Mouse (Mus musculus): ENCODE results near the gene Slit3.
A peak's percentile ranks its signal among the peaks of the same experiment; 100 is the strongest.

Slit3 gene

DNA sequence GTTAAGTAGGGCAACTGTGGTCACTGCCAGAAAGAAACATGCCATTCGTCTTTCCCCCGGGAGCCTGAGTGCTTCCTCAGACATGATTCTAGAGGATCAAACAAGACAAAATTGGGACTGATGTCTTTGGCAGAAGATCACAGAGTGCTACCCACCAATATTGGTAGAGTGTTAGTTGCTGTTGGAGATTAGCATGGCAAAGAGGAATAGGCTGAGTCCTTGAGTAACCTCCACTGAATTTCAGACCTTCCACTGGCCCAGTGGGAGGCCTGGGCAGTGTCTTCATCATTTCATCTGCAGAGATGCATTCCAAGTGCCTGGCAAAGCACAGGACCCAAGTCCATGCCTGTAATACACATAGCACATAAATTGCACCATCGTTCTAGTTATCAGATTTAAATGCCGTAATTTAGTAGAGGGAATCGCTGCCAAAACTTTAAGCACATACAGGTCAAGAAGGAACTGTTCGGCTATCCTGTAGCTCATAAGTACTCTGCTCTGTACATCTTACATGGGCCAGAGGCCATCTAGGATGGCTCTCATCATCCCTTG is 77.6 kb downstream of the Slit3 start:
- no peak for DNase-seq (ENCODE audit: low read depth, low spot score)

- no peak for DNase-seq (ENCODE audit: low read depth, low spot score)
Measured at GRCm38 (mm10) chr11:35202332-35202731, 81.3 kb downstream of the Slit3 start.

DNA sequence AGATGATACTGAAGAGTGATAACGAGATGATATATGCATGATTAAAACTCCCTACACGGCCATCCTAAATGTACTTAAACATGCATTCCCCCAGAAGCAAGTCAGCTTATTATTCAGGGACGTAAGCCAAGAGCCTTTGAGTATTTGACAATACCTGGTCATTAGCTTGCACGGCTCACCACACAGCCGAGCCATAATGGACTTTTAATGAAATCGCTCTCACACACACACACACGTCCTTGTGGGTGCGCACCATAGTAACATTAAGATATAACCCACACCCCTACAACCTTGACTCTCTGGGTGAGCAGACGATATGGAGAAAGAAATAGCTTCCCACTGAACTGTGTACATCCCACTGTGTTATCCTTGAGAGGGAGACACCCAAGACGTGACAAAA is 82.6 kb downstream of the Slit3 start:
- no peak for DNase-seq (ENCODE audit: low read depth, low spot score)

- DNase-seq (ENCODE audit: low read depth, low spot score), result peak; percentile 41
Measured at GRCm38 (mm10) chr11:35204084-35204483, 83.1 kb downstream of the Slit3 start.

DNA sequence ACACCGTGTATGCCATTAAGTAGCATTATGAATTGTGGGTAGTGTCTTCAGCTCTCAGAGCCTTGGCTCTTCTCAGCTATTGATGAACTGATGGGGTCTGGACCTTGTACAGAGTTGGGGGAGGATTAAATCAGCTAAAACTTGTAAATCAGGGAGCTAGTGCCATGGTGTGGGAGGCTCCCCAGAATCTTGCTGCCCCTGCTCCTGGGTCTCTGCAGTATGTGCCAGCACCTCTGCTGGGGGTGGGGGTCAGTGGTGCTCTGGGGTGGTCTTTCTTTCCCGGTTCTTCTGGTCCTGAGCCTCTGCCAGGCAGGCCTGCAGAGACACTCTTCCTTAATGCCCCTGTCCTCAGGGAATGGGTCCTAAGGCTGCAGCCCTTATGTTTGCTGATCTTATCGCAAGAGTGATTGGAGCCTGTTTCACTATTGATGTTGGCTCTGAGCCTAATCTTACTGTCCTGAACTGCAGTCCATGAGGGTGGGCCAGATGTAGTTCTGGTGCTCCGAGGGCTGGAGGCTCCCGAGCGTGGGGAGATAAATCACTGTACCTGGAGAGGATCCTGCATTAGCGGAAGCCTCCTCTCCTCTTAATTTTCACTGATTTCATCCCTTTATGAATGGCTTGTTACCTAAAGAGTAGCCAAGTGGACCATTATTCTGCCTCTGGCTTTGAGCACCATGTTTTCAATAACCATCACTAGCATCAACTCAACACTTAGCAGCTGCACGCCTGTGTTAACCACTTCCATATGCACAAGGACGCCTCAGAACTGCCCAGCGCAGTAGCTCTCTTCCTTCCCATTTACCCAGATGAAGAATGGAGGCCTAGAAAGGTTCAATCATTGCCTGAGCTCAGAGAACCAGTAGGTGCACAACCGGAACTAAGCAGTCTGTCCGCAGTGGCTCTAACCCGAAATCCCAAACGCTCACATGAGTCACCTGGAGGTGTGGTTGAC is 90.0 kb downstream of the Slit3 start:
- peak; percentile 39 for DNase-seq (ENCODE audit: low read depth, low spot score)

- no peak for DNase-seq (ENCODE audit: low read depth, low spot score)
Measured at GRCm38 (mm10) chr11:35224025-35224424, 103.0 kb downstream of the Slit3 start.

GRCm38 (mm10) chr11:35231361-35232090 is 110.5 kb downstream of the Slit3 start:
- no peak for DNase-seq (ENCODE audit: low read depth, low spot score)

- no peak for DNase-seq (ENCODE audit: low read depth, low spot score)
Measured at GRCm38 (mm10) chr11:35232321-35232720, 111.3 kb downstream of the Slit3 start.

DNA sequence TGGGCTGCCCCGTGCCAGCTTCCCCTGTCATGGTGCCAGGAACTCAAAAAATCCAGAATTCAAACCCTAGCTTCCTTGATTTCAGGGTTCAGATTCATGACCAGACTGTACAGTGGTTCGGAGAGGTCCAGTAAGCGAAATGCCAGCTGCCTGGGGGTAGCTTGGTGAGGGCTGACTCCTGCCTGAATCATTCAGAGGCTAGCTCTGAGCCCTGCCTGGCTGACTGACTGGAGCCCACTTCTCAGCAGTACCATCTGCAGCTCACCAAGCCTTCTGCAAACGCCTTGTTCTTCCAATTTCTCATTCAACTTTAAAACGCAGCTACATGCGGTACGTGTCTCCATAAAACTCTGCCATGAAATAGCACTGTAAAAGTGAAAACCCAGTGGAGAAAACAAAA is 120.4 kb downstream of the Slit3 start:
- no peak for DNase-seq (ENCODE audit: low read depth, low spot score)

DNA sequence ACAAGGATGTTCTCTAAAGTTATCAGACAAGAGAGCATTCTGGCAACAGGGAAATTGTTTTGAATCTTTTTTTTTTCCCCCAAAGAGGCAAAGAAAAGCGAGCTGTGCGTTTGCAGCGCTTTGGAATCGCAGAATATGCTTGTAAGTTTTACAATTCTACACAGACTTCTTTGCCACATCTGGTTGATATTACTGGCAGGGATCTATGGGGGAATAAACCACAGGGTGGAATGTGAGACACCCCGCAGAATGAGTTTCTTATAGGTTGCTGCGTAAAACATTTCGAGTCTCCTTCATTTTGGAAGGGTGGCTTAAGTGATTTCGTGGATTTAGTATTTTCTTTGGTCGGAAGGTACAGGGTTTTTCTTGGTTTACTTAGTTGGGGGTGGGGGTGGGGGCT is 122.6 kb downstream of the Slit3 start:
- peak; percentile 42 for DNase-seq (ENCODE audit: low read depth, low spot score)

- no peak for DNase-seq (ENCODE audit: low read depth, low spot score)
Measured at GRCm38 (mm10) chr11:35244526-35244925, 123.5 kb downstream of the Slit3 start.

DNA sequence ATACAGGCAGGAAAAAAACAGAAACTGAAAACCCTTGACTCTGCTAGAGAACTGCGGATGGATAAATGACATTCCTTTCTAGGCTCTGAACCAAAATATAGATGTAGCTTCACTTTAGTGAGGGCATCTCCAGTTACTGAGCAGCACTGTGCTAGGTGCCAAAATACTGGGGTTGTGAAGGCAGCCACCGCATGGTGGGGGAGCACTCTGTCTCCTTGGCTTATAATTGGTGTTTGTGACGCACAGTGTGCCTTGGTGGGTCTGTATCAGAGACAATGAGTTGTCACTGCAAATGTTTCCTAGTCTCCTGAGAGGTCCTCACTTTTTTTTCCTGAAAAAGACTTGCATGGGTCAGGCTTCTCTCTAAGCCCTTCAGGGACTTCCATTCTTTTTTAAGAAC is 125.6 kb downstream of the Slit3 start:
- DNase-seq (ENCODE audit: low read depth, low spot score), result no peak

DNA sequence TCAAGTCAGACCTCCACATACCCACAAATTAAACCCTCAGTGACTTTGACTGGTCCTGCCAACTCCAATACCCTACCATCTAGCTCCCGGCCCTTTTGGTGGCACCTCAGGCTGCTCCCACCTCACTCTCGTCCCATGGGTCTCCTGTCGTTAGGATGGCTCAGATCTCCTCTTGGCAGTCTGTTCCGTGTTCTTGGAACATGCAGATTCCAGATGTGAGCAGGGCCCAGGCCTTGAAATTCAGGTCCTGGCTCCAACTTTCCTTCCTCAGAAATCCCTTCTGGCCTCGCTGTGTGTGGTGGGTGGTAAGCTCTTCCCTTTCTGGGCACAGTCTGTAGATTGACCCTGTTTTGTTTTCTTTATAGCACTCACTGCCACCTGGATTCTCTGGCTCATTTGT is 127.1 kb downstream of the Slit3 start:
- no peak for DNase-seq (ENCODE audit: low read depth, low spot score)

DNA sequence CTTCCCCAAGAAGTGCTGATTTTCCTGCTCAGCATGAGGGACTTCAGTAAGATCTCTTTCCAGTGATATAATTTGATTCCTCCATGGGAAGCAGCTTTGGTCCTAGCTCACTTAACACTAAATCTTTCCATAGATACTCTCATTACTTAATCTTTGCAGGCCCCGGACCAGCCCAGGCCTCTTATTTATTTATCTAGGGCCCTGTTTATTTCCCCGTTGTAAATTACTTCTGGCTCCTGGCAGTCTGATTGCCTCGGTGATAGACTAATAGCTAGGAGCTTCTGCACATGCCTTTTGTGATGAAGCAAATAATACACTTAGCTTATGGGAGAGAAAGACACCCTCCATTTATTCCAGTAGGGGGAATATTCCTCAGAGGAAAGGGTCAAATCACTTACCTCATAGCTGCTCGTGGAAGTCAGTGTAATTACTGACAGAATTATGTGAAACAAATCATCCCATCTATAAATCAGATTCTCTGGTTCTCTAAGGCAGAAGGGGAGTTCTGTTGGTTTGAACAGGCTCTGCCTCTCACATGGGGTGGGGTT is 129.9 kb downstream of the Slit3 start:
- DNase-seq (ENCODE audit: low read depth, low spot score), result no peak

DNA sequence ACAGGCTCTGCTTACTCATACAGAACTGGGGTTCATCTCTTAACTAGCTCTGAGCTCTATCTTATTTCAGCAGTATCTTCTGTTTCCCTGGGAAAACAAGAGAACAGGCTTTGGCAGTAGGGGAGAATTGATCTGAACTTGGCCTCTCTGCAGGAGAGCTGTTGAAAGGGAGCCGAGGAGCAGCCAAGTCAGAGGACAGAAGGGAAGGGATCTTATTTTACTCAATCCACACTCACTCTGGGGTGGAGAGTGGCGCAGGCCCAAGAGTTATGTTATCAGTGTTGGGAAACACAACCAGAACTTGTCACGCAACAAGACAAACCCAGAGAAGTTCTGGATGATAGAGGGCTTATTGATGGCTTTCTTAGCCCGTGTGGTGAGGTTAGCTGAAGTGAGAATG is 130.9 kb downstream of the Slit3 start:
- DNase-seq (ENCODE audit: low read depth, low spot score), result no peak

GRCm38 (mm10) chr11:35257351-35257750 is 136.3 kb downstream of the Slit3 start:
- DNase-seq (ENCODE audit: low read depth, low spot score), result no peak

GRCm38 (mm10) chr11:35261562-35262087 is 140.6 kb downstream of the Slit3 start:
- DNase-seq (ENCODE audit: low read depth, low spot score), result no peak

- DNase-seq (ENCODE audit: low read depth, low spot score), result no peak
Measured at GRCm38 (mm10) chr11:35262289-35262941, 141.4 kb downstream of the Slit3 start.

DNA sequence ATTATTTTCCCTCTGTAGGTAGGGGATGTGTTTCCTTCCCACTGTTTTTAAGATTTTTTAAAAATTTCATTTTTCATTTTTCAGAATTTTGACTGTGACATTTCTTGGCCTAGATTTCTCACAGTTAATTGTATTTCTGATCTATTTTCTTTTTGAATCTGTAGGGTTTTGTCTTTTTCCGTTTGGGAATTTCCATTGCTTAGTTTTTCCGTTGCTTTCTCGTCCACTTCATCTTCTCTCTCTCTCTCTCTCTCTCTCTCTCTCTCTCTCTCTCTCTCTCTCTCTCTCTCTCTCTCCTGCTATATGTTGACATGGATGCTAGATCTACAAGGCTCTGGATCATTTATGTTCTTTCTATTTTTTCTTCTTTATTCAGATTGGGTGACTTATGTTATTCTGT is 143.7 kb downstream of the Slit3 start:
- DNase-seq (ENCODE audit: low read depth, low spot score), result no peak

GRCm38 (mm10) chr11:35270396-35270795 is 149.4 kb downstream of the Slit3 start:
- no peak for DNase-seq (ENCODE audit: low read depth, low spot score)

DNA sequence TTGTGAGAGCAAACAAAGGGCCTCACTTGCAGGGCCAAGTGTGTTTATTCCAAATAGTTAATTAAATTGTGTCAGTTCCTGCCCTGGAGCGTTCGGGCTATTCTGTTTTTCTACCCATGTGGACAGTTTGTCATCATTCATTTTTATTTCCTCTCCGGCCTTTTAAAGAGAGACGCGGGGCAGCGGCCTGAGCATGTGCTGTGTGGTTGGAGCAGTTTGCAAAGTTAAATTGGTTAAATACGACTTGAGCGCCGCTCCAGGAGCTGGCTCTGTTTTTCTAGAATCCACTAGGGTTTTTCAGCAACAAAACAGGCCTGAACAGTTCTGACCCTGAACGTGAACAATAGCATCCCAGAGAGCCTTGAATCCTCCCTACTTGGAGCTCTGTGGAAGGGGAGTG is 152.4 kb downstream of the Slit3 start:
- DNase-seq (ENCODE audit: low read depth, low spot score), result peak; percentile 41

Measured in mesoderm, embryonic 11.5 days (tissue).